Mouse (Mus musculus) heart, embryonic 12.5 days (tissue): ENCODE data around the gene Rbms3. TPM values are rescaled to one million over a fixed set of nuclear protein-coding genes. Genes with fewer than 3 reads are reported as not detected.

Source experiments
- ATAC-seq: fragments of 200-750 bp; cut with Nextera tagmentation; 2 replicates; pipeline ENCODE4 v1.8.0; 2017; ENCODE audit warnings: moderate TSS enrichment, moderate library complexity; ENCODE audit not compliant: insufficient number of reproducible peaks, low FRiP score
- H3K27ac ChIP-seq: fragments of 300-500 bp; sonication (generic); 2 replicates; pipeline ENCODE4 v1.5.1; 2016; ENCODE audit warnings: mild to moderate bottlenecking, moderate library complexity; ENCODE audit not compliant: poor library complexity, severe bottlenecking
- H3K27me3 ChIP-seq: fragments of 300-500 bp; sonication (generic); replicated peaks from 2 replicates; pipeline ENCODE4 v1.6.1; 2016; ENCODE audit warnings: mild to moderate bottlenecking, moderate library complexity
- H3K36me3 ChIP-seq: fragments of 300-500 bp; sonication (generic); 2 replicates; pipeline ENCODE4 v1.6.1; 2016; ENCODE audit warnings: mild to moderate bottlenecking, moderate library complexity
- H3K4me1 ChIP-seq: fragments of 300-500 bp; sonication (generic); replicated peaks from 2 replicates; pipeline ENCODE4 v1.6.1; 2016; ENCODE audit warnings: mild to moderate bottlenecking
- H3K4me2 ChIP-seq: fragments of 300-500 bp; sonication (generic); 2 replicates; pipeline ENCODE4 v1.6.1; 2016; ENCODE audit warnings: mild to moderate bottlenecking, moderate library complexity
- H3K4me3 ChIP-seq: fragments of 300-500 bp; sonication (generic); 2 replicates; pipeline ENCODE4 v1.5.1; 2016; ENCODE audit warnings: mild to moderate bottlenecking
- H3K9ac ChIP-seq: fragments of 300-500 bp; sonication (generic); 2 replicates; pipeline ENCODE4 v1.6.1; 2016; ENCODE audit warnings: mild to moderate bottlenecking, moderate library complexity
- H3K9me3 ChIP-seq: fragments of 300-500 bp; sonication (generic); replicated peaks from 2 replicates; pipeline ENCODE4 v1.6.1; 2016; ENCODE audit warnings: mild to moderate bottlenecking, moderate library complexity
- WGBS: fragments of 180-500 bp; shearing (Covaris S2); methylation state at CpG from one replicate; pipeline ENCODE4 v1.1.7; 2016; 5-methylcytosine and 5-hydroxymethylcytosine counted together
- polyA plus RNA-seq: library from polyadenylated mRNA; unstranded; fragments of >200 nt; fragmentation: Nextera tagmentation; extraction: Ambion mirVana; gene quantifications from 2 replicates; pipeline ENCODE4 v1.2.1, GENCODE M21; 2016

The Rbms3 gene
- polyA plus RNA-seq, 1 experiment from 2014 or later, result 42.2 TPM

GRCm38 (mm10) chr9:116943902-116944301, 685.8 kb downstream of the Rbms3 start:
- Histone ChIP-seq H3K36me3 (no peaks in the 10 kb centered on the region), H3K4me2 (no peak overlapping the region), H3K9ac (no peak overlapping the region), H3K9me3 (peaks cover 3% of the 10 kb centered on the region; the same call in 1 of the 2 replicates), H3K27me3 (no peaks in the 10 kb centered on the region), H3K4me3 (no peak overlapping the region), H3K27ac (no peak overlapping the region), H3K4me1 (no peaks in the 10 kb centered on the region)
- 90% methylated on average over 15 of the region's 15 CpGs for WGBS
- no peak for ATAC-seq

GRCm38 (mm10) chr9:116941116-116941515, 688.6 kb downstream of the Rbms3 start:
- Histone ChIP-seq H3K36me3 (no peaks in the 10 kb centered on the region), H3K27ac (no peak overlapping the region), H3K9ac (no peak overlapping the region), H3K4me2 (no peak overlapping the region), H3K4me3 (no peak overlapping the region), H3K4me1 (no peaks in the 10 kb centered on the region), H3K27me3 (no peaks in the 10 kb centered on the region), H3K9me3 (peaks cover 3% of the 10 kb centered on the region; the same call in 1 of the 2 replicates)
- ATAC-seq, result no peak
- WGBS, result 83% methylated on average over 4 of the region's 4 CpGs

GRCm38 (mm10) chr9:116940693-116941092, 689.0 kb downstream of the Rbms3 start:
- Histone ChIP-seq H3K4me2 (no peak overlapping the region), H3K9ac (no peak overlapping the region), H3K4me1 (no peaks in the 10 kb centered on the region), H3K27me3 (no peaks in the 10 kb centered on the region), H3K4me3 (no peak overlapping the region), H3K27ac (no peak overlapping the region), H3K36me3 (no peaks in the 10 kb centered on the region), H3K9me3 (peaks cover 3% of the 10 kb centered on the region; the same call in 1 of the 2 replicates)
- WGBS, result 80% methylated on average over 8 of the region's 8 CpGs
- ATAC-seq, result no peak

- H3K9me3 ChIP-seq, result no peaks in the 10 kb centered on the region
- WGBS, result 65% methylated on average over 10 of the region's 10 CpGs
Measured at GRCm38 (mm10) chr9:116928338-116928737, 701.4 kb downstream of the Rbms3 start.

GRCm38 (mm10) chr9:116923151-116923550, 706.6 kb downstream of the Rbms3 start:
- Histone ChIP-seq H3K4me1 (0 out of 2 replicates have a peak, but pooled peaks cover under 1% of the 10 kb centered on the region), H3K4me3 (no peak overlapping the region), H3K27me3 (no peaks in the 10 kb centered on the region), H3K9ac (no peak overlapping the region), H3K9me3 (no peaks in the 10 kb centered on the region), H3K27ac (no peak overlapping the region), H3K4me2 (no peak overlapping the region), H3K36me3 (peaks cover 5% of the 10 kb centered on the region; the same call in 1 of the 2 replicates)
- ATAC-seq, result no peak
- WGBS, result 86% methylated on average over 8 of the region's 8 CpGs

More at GRCm38 (mm10) chr9:116928338-116928737, 701.4 kb downstream of the Rbms3 start:
- peaks cover 5% of the 10 kb centered on the region; the same call in 1 of the 2 replicates for H3K4me1 ChIP-seq
- H3K9ac ChIP-seq, result no peak overlapping the region
- peaks cover 5% of the 10 kb centered on the region; the same call in 1 of the 2 replicates for H3K36me3 ChIP-seq
- no peak overlapping the region for H3K4me2 ChIP-seq
- no peak overlapping the region for H3K4me3 ChIP-seq
- no peak overlapping the region for H3K27ac ChIP-seq
- ATAC-seq, result no peak
- H3K27me3 ChIP-seq, result no peaks in the 10 kb centered on the region

- Histone ChIP-seq H3K4me3 (no peak overlapping the region), H3K27me3 (no peaks in the 10 kb centered on the region), H3K9ac (no peak overlapping the region), H3K4me1 (no peaks in the 10 kb centered on the region), H3K4me2 (no peak overlapping the region), H3K36me3 (peaks cover 5% of the 10 kb centered on the region; the same call in 1 of the 2 replicates), H3K9me3 (no peaks in the 10 kb centered on the region), H3K27ac (no peak overlapping the region)
- no peak for ATAC-seq
- 80% methylated on average over 3 of the region's 3 CpGs for WGBS
Measured at GRCm38 (mm10) chr9:116922561-116922960, 707.2 kb downstream of the Rbms3 start.

GRCm38 (mm10) chr9:116919441-116920019, 710.2 kb downstream of the Rbms3 start:
- no peaks in the 10 kb centered on the region for H3K27me3 ChIP-seq
- H3K36me3 ChIP-seq, result no peaks in the 10 kb centered on the region
- H3K4me2 ChIP-seq, result no peak overlapping the region
- H3K9ac ChIP-seq, result no peak overlapping the region
- no peak overlapping the region for H3K4me3 ChIP-seq
- H3K4me1 ChIP-seq, result no peaks in the 10 kb centered on the region
- H3K27ac ChIP-seq, result no peak overlapping the region
- 60% methylated on average over 12 of the region's 12 CpGs for WGBS
- no peak for ATAC-seq
- no peaks in the 10 kb centered on the region; the same call in 1 of the 2 replicates for H3K9me3 ChIP-seq

- Histone ChIP-seq H3K9me3 (peaks cover 2% of the 10 kb centered on the region; the same call in 1 of the 2 replicates), H3K27ac (0 out of 2 replicates have a peak overlapping the region, but pooled peaks have one; percentile 12), H3K4me3 (no peak overlapping the region), H3K36me3 (no peaks in the 10 kb centered on the region), H3K4me2 (no peak overlapping the region), H3K4me1 (peaks cover 8% of the 10 kb centered on the region; the same call in 1 of the 2 replicates), H3K27me3 (no peaks in the 10 kb centered on the region), H3K9ac (no peak overlapping the region)
- WGBS, result 31% methylated on average over 3 of the region's 3 CpGs
- no peak for ATAC-seq
Measured at GRCm38 (mm10) chr9:116912493-116912847, 717.2 kb downstream of the Rbms3 start.

GRCm38 (mm10) chr9:116911781-116912492, 717.8 kb downstream of the Rbms3 start:
- Histone ChIP-seq H3K9me3 (0 out of 2 replicates have a peak, but pooled peaks cover 2% of the 10 kb centered on the region), H3K27me3 (no peaks in the 10 kb centered on the region), H3K27ac (0 out of 2 replicates have a peak overlapping the region, but pooled peaks have one; percentile 12), H3K36me3 (no peaks in the 10 kb centered on the region), H3K4me3 (no peak overlapping the region), H3K9ac (no peak overlapping the region), H3K4me1 (peaks cover 8% of the 10 kb centered on the region; the same call in 1 of the 2 replicates), H3K4me2 (no peak overlapping the region)
- no peak for ATAC-seq
- WGBS, result 40% methylated on average over 2 of the region's 2 CpGs

GRCm38 (mm10) chr9:116909511-116909910, 720.2 kb downstream of the Rbms3 start:
- H3K4me2 ChIP-seq, result no peak overlapping the region
- peaks cover 8% of the 10 kb centered on the region; the same call in 1 of the 2 replicates for H3K4me1 ChIP-seq
- H3K27ac ChIP-seq, result no peak overlapping the region
- H3K4me3 ChIP-seq, result no peak overlapping the region
- no peak for ATAC-seq
- no peaks in the 10 kb centered on the region for H3K27me3 ChIP-seq
- no peaks in the 10 kb centered on the region for H3K36me3 ChIP-seq
- H3K9me3 ChIP-seq, result 0 out of 2 replicates have a peak, but pooled peaks cover 2% of the 10 kb centered on the region
- no peak overlapping the region for H3K9ac ChIP-seq
- 55% methylated on average over 4 of the region's 4 CpGs for WGBS

- H3K9ac ChIP-seq, result no peak overlapping the region
- no peak overlapping the region for H3K4me2 ChIP-seq
- no peaks in the 10 kb centered on the region for H3K36me3 ChIP-seq
- ATAC-seq, result no peak
- H3K27me3 ChIP-seq, result no peaks in the 10 kb centered on the region
- H3K4me1 ChIP-seq, result no peaks in the 10 kb centered on the region
- H3K4me3 ChIP-seq, result no peak overlapping the region
- WGBS, result 63% methylated on average over 4 of the region's 4 CpGs
- H3K27ac ChIP-seq, result no peak overlapping the region
- H3K9me3 ChIP-seq, result no peaks in the 10 kb centered on the region
Measured at GRCm38 (mm10) chr9:116906955-116907354, 722.8 kb downstream of the Rbms3 start.
